Mouse (Mus musculus): ENCODE measurements at regions not wholly inside any gene's neighbourhood (a gene's known extent, or its start where the extent isn't known, plus 50 kb on each side); places are given as distances from the start of the nearest gene placed in this dataset.

- TF ChIP-seq CTCF (IDR thresholded peaks at IDR 0.05; ENCODE audit: control insufficient read depth, insufficient read depth, insufficient replicate concordance, low read depth, low read length) (no peak), POLR2A (IDR thresholded peaks at IDR 0.05; ENCODE audit: control insufficient read depth, low read depth, low read length) (no peak)
These were observed 418.0 kb upstream of the Cdh4 start for GRCm38 (mm10) chr2:179024225-179024624.
